Mouse (Mus musculus): ENCODE measurements around the gene Svs1. TPM values are rescaled to one million over a fixed set of nuclear protein-coding genes. Genes with fewer than 3 reads are reported as not detected.
A peak's percentile ranks its signal among the peaks of the same experiment; 100 is the strongest.

The Svs1 gene
- polyA plus RNA-seq, 1 experiment from 2014 or later = not detected

DNA sequence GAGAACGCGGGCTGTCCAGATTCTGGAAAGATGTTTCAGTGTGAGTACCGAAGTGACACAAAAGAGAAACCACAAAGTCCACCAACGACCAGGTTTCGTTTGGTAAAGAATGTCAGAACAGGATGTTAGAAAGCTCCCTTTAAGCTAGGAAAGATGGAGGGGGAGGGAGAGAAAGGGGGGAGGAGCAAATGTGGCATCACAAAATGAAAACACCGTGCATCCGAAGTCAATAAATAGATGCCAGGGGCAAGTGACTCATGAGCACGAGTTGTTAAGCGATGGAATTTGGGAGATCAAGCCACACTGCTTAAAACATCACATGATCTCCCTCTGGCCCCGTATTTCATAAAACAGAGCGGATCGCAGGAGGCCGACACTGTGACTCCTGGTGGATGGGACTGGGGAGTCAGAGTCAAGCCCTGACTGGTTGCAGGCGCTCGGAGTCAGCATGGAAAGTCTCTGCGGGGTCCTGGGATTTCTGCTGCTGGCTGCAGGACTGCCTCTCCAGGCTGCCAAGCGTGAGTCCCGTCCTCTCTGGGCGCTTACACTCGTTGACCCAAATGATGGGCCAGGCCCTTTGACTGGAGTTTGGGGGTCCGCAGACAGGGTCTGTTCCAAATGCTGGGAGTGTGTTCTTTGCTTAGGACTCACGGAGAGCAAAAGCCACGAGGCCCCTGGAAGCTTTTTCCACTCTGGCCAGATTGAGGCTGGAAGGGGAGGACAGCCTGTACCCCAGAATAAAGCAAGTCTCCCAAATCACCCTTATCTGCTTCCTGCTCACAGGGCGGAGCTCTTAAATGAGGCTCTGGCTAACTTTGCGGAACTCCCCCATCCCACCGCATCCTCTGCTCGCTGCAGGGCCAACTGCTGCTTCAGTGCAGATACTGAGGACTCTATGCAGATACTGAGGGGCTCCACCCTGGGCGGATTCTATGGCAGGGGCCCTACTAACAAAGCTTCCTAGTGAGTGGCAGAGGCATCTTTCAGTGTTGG is 49.9 kb downstream of the Svs1 start, which contains the start of gene Gpnmb:
Gene Gpnmb (plus strand): TSS at position 272 of the 993 bp plus-strand sequence.
- H3K9ac ChIP-seq (ENCODE audit: low read length) = peak within 1 kb of the TSS; percentile 48; the same call in 1 of the 2 replicates
- H3K9me3 ChIP-seq (ENCODE audit: control insufficient read depth, low read length) = no peaks in the 10 kb centered on the region
- H3K36me3 ChIP-seq (ENCODE audit: control insufficient read depth, insufficient read depth, low read length) = no peaks in the 10 kb centered on the region
- peaks cover 9 to 10% of the 10 kb centered on the region in 2 experiments for H3K4me1 ChIP-seq (ENCODE audit: control insufficient read depth in 2 of 2, insufficient read depth in 2 of 2, low read length in 2 of 2)
- 25% methylated on average over 28 of the region's 28 CpGs for WGBS
- peak within 1 kb of the TSS; percentile 59 for H3K4me2 ChIP-seq (ENCODE audit: low read length)
- H3K4me3 ChIP-seq (ENCODE audit: control insufficient read depth in 1 of 2, insufficient read depth in 1 of 2, low read depth in 1 of 2, low read length in 2 of 2) = peak within 1 kb of the TSS; percentile 12 to 26
- no peak for ATAC-seq (ENCODE audit: insufficient number of reproducible peaks, insufficient read depth, low FRiP score, low read depth)
- 0 out of 2 replicates have a peak, but pooled peaks cover 5% of the 10 kb centered on the region for H3K27me3 ChIP-seq (ENCODE audit: control insufficient read depth, insufficient read depth, low read length)
- H3K27ac ChIP-seq (replicated peaks in 1 of 2; ENCODE audit: control insufficient read depth in 1 of 2, insufficient read depth in 1 of 2, low read depth in 2 of 2, low read length in 2 of 2) = no peak within 1 kb of the TSS

DNA sequence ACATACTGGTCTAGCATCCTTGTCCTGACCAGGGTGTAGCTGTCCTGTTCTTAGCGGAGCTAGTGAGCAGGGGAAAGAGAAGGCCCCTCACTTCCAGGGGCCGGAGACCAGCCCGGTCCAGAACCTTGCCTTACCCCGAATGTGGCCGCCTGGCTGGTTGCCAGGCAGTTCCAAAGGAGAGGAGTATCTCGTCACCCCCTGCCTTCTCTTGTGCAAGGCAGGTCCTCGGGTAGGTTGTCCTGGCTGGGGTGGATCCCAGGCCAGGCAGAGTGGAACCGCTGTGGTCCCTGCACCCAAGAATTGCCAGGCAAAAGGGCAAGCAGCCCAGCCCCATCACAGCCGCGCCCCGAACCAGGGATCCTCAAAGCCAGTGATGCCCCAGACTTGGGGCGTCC is 50.6 kb downstream of the Svs1 start:
- H3K27me3 ChIP-seq (ENCODE audit: control insufficient read depth, insufficient read depth, low read length) = 0 out of 2 replicates have a peak, but pooled peaks cover 5% of the 10 kb centered on the region
- H3K27ac ChIP-seq (replicated peaks in 1 of 2; ENCODE audit: control insufficient read depth in 1 of 2, insufficient read depth in 1 of 2, low read depth in 2 of 2, low read length in 2 of 2) = no peak overlapping the region
- H3K4me2 ChIP-seq (ENCODE audit: low read length) = peak overlapping the region; percentile 59
- no peak overlapping the region for H3K9ac ChIP-seq (ENCODE audit: low read length)
- H3K4me3 ChIP-seq (ENCODE audit: control insufficient read depth in 1 of 2, insufficient read depth in 1 of 2, low read depth in 1 of 2, low read length in 2 of 2) = no peak overlapping the region
- peaks cover 9 to 10% of the 10 kb centered on the region in 2 experiments for H3K4me1 ChIP-seq (ENCODE audit: control insufficient read depth in 2 of 2, insufficient read depth in 2 of 2, low read length in 2 of 2)
- H3K36me3 ChIP-seq (ENCODE audit: control insufficient read depth, insufficient read depth, low read length) = no peaks in the 10 kb centered on the region
- H3K9me3 ChIP-seq (ENCODE audit: control insufficient read depth, low read length) = no peaks in the 10 kb centered on the region
- WGBS = 50% methylated on average over 12 of the region's 12 CpGs
- no peak for ATAC-seq (ENCODE audit: insufficient number of reproducible peaks, insufficient read depth, low FRiP score, low read depth)

DNA sequence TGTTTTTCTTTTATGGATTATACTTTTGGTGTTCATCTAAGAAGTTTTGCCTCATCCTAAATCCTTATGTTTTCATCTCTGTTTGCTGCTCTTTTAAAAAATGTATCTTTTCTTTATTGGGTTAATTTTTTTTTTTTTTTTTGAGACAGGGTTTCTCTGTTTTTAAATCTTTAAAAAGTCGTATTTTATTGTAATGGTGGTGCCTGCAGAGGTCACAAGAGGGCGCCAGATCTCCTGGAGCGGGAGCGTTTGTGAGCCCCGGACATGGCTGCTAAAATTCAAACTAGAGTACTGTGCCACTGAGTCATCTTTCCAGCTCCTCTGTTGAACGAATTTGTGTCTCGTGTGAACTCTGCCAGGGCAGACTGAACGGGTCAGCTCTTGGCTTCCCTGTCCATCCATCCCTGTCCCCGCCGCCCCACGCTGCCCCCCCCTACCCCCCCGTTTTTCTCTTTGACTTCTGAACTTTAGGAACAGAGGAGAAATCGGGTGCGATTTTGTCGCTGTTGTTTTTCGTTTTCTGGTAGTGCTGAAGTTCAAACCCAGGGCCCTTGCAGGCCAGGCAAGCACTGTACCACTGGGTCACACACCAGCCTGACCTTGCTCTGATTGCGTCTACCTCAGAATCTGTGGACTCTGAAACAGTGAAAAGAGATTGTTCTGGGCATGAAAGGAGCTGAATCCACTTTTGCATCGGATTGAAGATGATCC is 53.0 kb downstream of the Svs1 start:
- Histone ChIP-seq H3K27ac (replicated peaks in 1 of 2; ENCODE audit: control insufficient read depth in 1 of 2, insufficient read depth in 1 of 2, low read depth in 2 of 2, low read length in 2 of 2) (no peak overlapping the region), H3K27me3 (ENCODE audit: control insufficient read depth, insufficient read depth, low read length) (0 out of 2 replicates have a peak, but pooled peaks cover 5% of the 10 kb centered on the region), H3K4me3 (ENCODE audit: control insufficient read depth in 1 of 2, insufficient read depth in 1 of 2, low read depth in 1 of 2, low read length in 2 of 2) (peak overlapping the region; percentile 24 to 37; a peak in 3 of 4 replicates), H3K9ac (ENCODE audit: low read length) (peak overlapping the region; percentile 72), H3K36me3 (ENCODE audit: control insufficient read depth, insufficient read depth, low read length) (no peaks in the 10 kb centered on the region), H3K9me3 (ENCODE audit: control insufficient read depth, low read length) (no peaks in the 10 kb centered on the region), H3K4me1 (ENCODE audit: control insufficient read depth in 2 of 2, insufficient read depth in 2 of 2, low read length in 2 of 2) (peaks cover 9 to 10% of the 10 kb centered on the region in 2 experiments), H3K4me2 (ENCODE audit: low read length) (peak overlapping the region; percentile 62)
- no peak for ATAC-seq (ENCODE audit: insufficient number of reproducible peaks, insufficient read depth, low FRiP score, low read depth)
- 17% methylated on average over 18 of the region's 18 CpGs for WGBS

Other genes with a start within 250 kb of the Svs1 start
- 26.1 and 27.5 TPM in 2 replicates for gene Gimap1, start 247.8 kb upstream of the Svs1 start, polyA plus RNA-seq (2014; fragmentation: Nextera tagmentation; extraction: Ambion mirVana)
- gene Gimap5, start 240.7 kb upstream of the Svs1 start, polyA plus RNA-seq (2014; fragmentation: Nextera tagmentation; extraction: Ambion mirVana) = 6.8 and 8.7 TPM in 2 replicates
- not detected in 2 replicates for gene Gimap3, start 216.0 kb upstream of the Svs1 start, polyA plus RNA-seq (2014; fragmentation: Nextera tagmentation; extraction: Ambion mirVana)
- 101 and 119 TPM in 2 replicates for gene Tmem176a, start 145.9 kb upstream of the Svs1 start, polyA plus RNA-seq (2014; fragmentation: Nextera tagmentation; extraction: Ambion mirVana)
- gene Tmem176b, start 145.4 kb upstream of the Svs1 start, polyA plus RNA-seq (2014; fragmentation: Nextera tagmentation; extraction: Ambion mirVana) = 274 and 295 TPM in 2 replicates
- gene Aoc1, start 114.0 kb upstream of the Svs1 start, polyA plus RNA-seq (2014; fragmentation: Nextera tagmentation; extraction: Ambion mirVana) = not detected in 2 replicates
- 0.11 TPM in 1 of 2 replicates, not detected in the other for gene 1600015I10Rik, start 57.0 kb upstream of the Svs1 start, polyA plus RNA-seq (2014; fragmentation: Nextera tagmentation; extraction: Ambion mirVana)
- not detected in 2 replicates for gene Doxl2, start 11.9 kb upstream of the Svs1 start, polyA plus RNA-seq (2014; fragmentation: Nextera tagmentation; extraction: Ambion mirVana)
- 1.9 and 8.4 TPM in 2 replicates for gene Gpnmb, start 49.7 kb downstream of the Svs1 start, polyA plus RNA-seq (2014; fragmentation: Nextera tagmentation; extraction: Ambion mirVana)
- 59.3 and 59.8 TPM in 2 replicates for gene Malsu1, start 86.9 kb downstream of the Svs1 start, polyA plus RNA-seq (2014; fragmentation: Nextera tagmentation; extraction: Ambion mirVana)
- gene Igf2bp3, start 228.1 kb downstream of the Svs1 start, polyA plus RNA-seq (2014; fragmentation: Nextera tagmentation; extraction: Ambion mirVana) = 44.2 and 44.7 TPM in 2 replicates